Mouse (Mus musculus) midbrain, embryonic 14.5 days (tissue): Measurements from ENCODE around the gene Rgsl1. TPM values are rescaled to one million over a fixed set of nuclear protein-coding genes. Genes with fewer than 3 reads are reported as not detected.
A peak's percentile ranks its signal among the peaks of the same experiment; 100 is the strongest.

Experiments used
- ATAC-seq: fragments of 200-750 bp; cut with Nextera tagmentation; 2 replicates; pipeline ENCODE4 v1.8.0; 2017; ENCODE audit warnings: moderate number of reproducible peaks, moderate library complexity; ENCODE audit not compliant: low FRiP score, low TSS enrichment
- DNase-seq: peaks from one replicate; pipeline ENCODE4 v3.0.0-alpha.2; 2015
- H3K27ac ChIP-seq: fragments of 300-500 bp; sonication (generic); replicated peaks from 2 replicates; pipeline ENCODE4 v1.5.1; 2014; ENCODE audit warnings: mild to moderate bottlenecking, low read depth, low read length, moderate library complexity
- H3K27me3 ChIP-seq: fragments of 300-500 bp; sonication (generic); 2 replicates; pipeline ENCODE4 v1.6.1; 2014; ENCODE audit warnings: low read length, control low read depth, mixed read lengths; ENCODE audit not compliant: control insufficient read depth, insufficient read depth
- H3K36me3 ChIP-seq: fragments of 300-500 bp; sonication (generic); 2 replicates; pipeline ENCODE4 v1.6.1; 2014; ENCODE audit warnings: low read length, control low read depth; ENCODE audit not compliant: control insufficient read depth, insufficient read depth
- H3K4me1 ChIP-seq: fragments of 300-500 bp; sonication (generic); 2 replicates; pipeline ENCODE4 v1.6.1; 2014; ENCODE audit warnings: mild to moderate bottlenecking, antibody characterized with exemption, low read length, control low read depth; ENCODE audit not compliant: control insufficient read depth, insufficient read depth
- H3K4me2 ChIP-seq: fragments of 300-500 bp; sonication (generic); 2 replicates; pipeline ENCODE4 v1.6.1; 2014; ENCODE audit warnings: mild to moderate bottlenecking, low read length, moderate library complexity
- H3K4me3 ChIP-seq: fragments of 300-500 bp; sonication (generic); replicated peaks from 2 replicates; pipeline ENCODE4 v1.5.1; 2014; ENCODE audit warnings: low read depth, low read length
- H3K9ac ChIP-seq: fragments of 300-500 bp; sonication (generic); replicated peaks from 2 replicates; pipeline ENCODE4 v1.6.1; 2014; ENCODE audit warnings: mild to moderate bottlenecking, low read length, moderate library complexity
- H3K9me3 ChIP-seq: fragments of 300-500 bp; sonication (generic); 2 replicates; pipeline ENCODE4 v1.6.1; 2016; ENCODE audit warnings: low read length, control low read depth, mixed read lengths; ENCODE audit not compliant: control insufficient read depth
- WGBS: fragments of 180-500 bp; shearing (Covaris S2); extraction: QIAGEN DNeasy Blood & Tissue Kit; methylation state at CpG from one replicate; pipeline ENCODE4 v1.1.7; 2014; 5-methylcytosine and 5-hydroxymethylcytosine counted together
- polyA plus RNA-seq: library from polyadenylated mRNA; unstranded; fragments of >200 nt; fragmentation: Nextera tagmentation; extraction: Ambion mirVana; gene quantifications from 2 replicates; pipeline ENCODE4 v1.2.1, GENCODE M21; 2014

The Rgsl1 gene
- polyA plus RNA-seq, 1 experiment from 2014 or later = 0.20 TPM

DNA sequence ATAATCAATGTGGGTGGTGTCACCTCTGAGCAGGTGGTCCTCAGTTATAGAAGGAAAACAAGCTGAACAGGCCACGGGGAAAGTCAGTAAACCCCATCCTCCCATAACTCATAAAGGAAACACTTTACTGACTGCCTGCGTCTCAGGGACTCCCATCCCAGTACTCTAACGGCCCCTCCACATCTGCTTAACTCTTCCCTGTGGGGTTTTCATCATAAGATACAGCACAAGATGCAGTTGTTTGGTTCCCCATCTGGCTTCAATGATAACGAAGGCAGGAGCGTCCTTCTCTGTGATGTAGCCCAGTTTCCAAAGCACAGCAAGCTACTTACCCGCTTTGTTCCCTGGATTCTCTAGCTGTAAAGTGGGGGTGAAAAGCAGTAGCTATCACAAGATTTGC is 93.9 kb downstream of the Rgsl1 start:
- H3K4me1 ChIP-seq = peaks cover 31% of the 10 kb centered on the region
- peak overlapping the region; percentile 79 for H3K9ac ChIP-seq
- ATAC-seq (no peak), DNase-seq (peak; percentile 54)
- H3K27ac ChIP-seq = peak overlapping the region; percentile 87
- no peaks in the 10 kb centered on the region for H3K27me3 ChIP-seq
- no peaks in the 10 kb centered on the region for H3K9me3 ChIP-seq
- H3K4me3 ChIP-seq = peak overlapping the region; percentile 46
- H3K36me3 ChIP-seq = peaks cover 13% of the 10 kb centered on the region; the same call in 1 of the 2 replicates
- 33% methylated on average over 6 of the region's 6 CpGs for WGBS
- H3K4me2 ChIP-seq = peak overlapping the region; percentile 70

DNA sequence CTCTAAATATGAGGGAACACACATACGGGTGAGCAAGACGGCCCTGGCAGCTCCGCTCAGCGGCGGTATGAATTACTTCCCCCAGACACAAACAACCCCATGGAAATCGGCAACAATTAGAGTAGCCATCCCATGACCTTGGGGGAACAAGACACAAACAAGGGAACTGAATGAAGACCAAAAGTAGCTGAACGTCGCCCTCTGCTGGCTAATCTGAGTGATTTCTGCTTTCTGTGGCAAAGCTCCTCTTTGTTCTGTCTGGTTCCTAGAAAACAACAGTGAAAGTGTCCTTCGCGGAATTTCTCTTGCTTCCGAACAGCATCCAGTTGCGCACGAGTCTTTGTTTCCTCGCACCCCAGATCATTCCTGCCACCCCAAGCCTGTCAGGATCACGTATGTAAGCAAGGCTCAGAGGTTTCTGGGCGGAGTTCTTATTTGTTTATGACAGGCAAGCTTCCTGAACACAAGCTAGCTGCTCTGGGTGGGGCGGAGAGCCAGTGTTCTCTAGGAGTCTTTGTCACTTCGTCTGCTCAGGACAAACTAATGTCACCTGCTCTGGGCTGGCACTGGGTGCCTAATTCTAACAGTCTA is 94.6 kb downstream of the Rgsl1 start, which contains the start of gene Rnasel:
Gene Rnasel (plus strand): TSS at position 216 of the 591 bp plus-strand sequence.
- peak within 1 kb of the TSS; percentile 87 for H3K27ac ChIP-seq
- peaks cover 27% of the 10 kb centered on the region for H3K4me1 ChIP-seq
- no peaks in the 10 kb centered on the region for H3K9me3 ChIP-seq
- 2% methylated on average over 18 of the region's 18 CpGs for WGBS
- ATAC-seq (peak; percentile 64), DNase-seq (peak; percentile 93)
- H3K4me3 ChIP-seq = peak within 1 kb of the TSS; percentile 46
- no peaks in the 10 kb centered on the region for H3K27me3 ChIP-seq
- peaks cover 7% of the 10 kb centered on the region; the same call in 1 of the 2 replicates for H3K36me3 ChIP-seq
- H3K4me2 ChIP-seq = peak within 1 kb of the TSS; percentile 70
- H3K9ac ChIP-seq = peak within 1 kb of the TSS; percentile 79

GRCm38 (mm10) chr1:153748549-153748948 is 95.4 kb downstream of the Rgsl1 start:
- 6% methylated on average over 1 of the region's 1 CpGs for WGBS
- peak; percentile 72 for DNase-seq
- peaks cover 3% of the 10 kb centered on the region; the same call in 1 of the 2 replicates for H3K36me3 ChIP-seq
- no peak overlapping the region; the same call in 1 of the 2 replicates for H3K9ac ChIP-seq
- H3K27me3 ChIP-seq = no peaks in the 10 kb centered on the region
- peak overlapping the region; percentile 46; the same call in 1 of the 2 replicates for H3K4me3 ChIP-seq
- H3K4me2 ChIP-seq = peak overlapping the region; percentile 70
- H3K27ac ChIP-seq = 0 out of 2 replicates have a peak overlapping the region, but pooled peaks have one; percentile 87
- peaks cover 27% of the 10 kb centered on the region for H3K4me1 ChIP-seq
- ATAC-seq = 0 out of 2 replicates have a peak, but pooled peaks have one; percentile 14
- no peaks in the 10 kb centered on the region for H3K9me3 ChIP-seq

GRCm38 (mm10) chr1:153747861-153748530 is 95.9 kb downstream of the Rgsl1 start:
- Histone ChIP-seq H3K4me2 (peak overlapping the region; percentile 70; the same call in 1 of the 2 replicates), H3K4me1 (peaks cover 27% of the 10 kb centered on the region), H3K9me3 (no peaks in the 10 kb centered on the region), H3K36me3 (0 out of 2 replicates have a peak, but pooled peaks cover 3% of the 10 kb centered on the region), H3K27me3 (no peaks in the 10 kb centered on the region), H3K27ac (0 out of 2 replicates have a peak overlapping the region, but pooled peaks have one; percentile 1), H3K9ac (no peak overlapping the region), H3K4me3 (no peak overlapping the region)
- DNase-seq (no peak), ATAC-seq (no peak)
- WGBS = 75% methylated on average over 12 of the region's 12 CpGs

GRCm38 (mm10) chr1:153746728-153747127 is 97.2 kb downstream of the Rgsl1 start:
- H3K36me3 ChIP-seq = 0 out of 2 replicates have a peak, but pooled peaks cover 3% of the 10 kb centered on the region
- 2% methylated on average over 12 of the region's 12 CpGs for WGBS
- no peak overlapping the region for H3K27ac ChIP-seq
- ATAC-seq = no peak
- H3K9ac ChIP-seq = no peak overlapping the region
- H3K4me1 ChIP-seq = peaks cover 29% of the 10 kb centered on the region
- no peaks in the 10 kb centered on the region for H3K9me3 ChIP-seq
- H3K27me3 ChIP-seq = no peaks in the 10 kb centered on the region
- no peak overlapping the region for H3K4me3 ChIP-seq
- peak; percentile 93 for DNase-seq
- H3K4me2 ChIP-seq = no peak overlapping the region

DNA sequence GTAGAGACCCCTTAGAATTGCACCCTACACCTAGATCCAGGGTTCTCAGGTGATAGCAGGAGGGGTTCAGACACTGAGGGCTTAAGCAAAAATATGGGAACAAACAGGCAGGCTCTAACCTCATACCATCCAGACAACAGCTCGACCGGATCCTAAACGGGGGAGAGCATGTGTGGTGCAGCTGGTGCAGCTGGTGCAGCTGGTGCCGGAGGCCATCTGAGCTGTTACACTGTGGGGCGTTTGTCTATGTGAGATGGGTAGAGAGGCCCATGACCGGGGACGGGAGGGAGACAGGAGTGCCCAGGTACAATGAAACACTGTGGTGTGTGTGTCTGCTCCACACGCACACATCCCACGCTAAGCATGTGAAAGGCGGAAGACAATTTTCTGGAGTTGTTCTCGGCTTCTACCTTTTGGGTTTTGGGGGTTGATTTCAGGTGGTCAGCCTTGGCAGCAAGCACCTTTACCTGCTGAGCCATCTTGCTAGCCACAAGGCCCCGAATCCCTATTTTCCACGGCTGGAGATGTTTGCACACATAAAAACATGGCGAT is 97.7 kb downstream of the Rgsl1 start:
- Histone ChIP-seq H3K4me3 (no peak overlapping the region), H3K9ac (no peak overlapping the region), H3K4me2 (no peak overlapping the region), H3K27me3 (no peaks in the 10 kb centered on the region), H3K27ac (no peak overlapping the region), H3K9me3 (no peaks in the 10 kb centered on the region), H3K36me3 (0 out of 2 replicates have a peak, but pooled peaks cover 3% of the 10 kb centered on the region), H3K4me1 (peaks cover 28% of the 10 kb centered on the region)
- DNase-seq (peak; percentile 54), ATAC-seq (no peak)
- 65% methylated on average over 14 of the region's 14 CpGs for WGBS

DNA sequence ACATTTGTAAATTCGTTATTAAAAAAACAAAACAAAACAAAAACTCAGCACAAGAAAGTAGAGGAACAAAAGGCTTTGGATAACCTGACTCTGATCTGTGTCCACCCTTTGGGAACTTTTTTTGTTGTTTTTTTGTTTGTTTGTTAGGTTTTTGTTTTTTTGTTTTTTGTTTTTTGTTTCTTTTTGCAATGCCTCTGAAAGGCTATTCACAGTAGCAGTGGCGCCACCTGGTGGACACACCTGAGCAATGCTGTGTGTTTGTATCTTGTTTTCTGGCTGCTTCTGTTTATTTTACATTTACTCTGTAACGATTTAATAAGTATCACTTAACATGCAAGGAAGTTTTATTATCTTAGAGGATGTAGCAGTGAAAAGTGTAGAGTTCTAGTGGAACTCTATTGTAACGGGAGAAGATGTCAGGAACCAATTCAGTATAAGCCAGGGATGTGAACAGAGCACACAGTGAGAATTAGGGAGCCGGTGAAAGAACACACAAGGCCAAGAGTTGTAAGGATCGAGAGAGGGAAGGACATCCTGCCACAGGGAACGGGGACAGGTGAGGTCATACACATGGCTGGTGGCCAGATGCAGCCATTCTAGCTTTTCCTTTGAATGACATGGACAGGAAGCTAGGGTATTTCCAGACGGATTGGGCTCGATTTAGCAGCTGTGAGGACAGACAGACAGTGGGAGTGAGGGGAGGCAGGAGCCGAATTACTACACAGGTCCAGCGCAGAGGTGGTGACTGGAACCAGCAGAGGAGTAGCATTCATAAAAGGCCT is 101.4 kb downstream of the Rgsl1 start:
- WGBS = 63% methylated on average over 11 of the region's 11 CpGs
- H3K9ac ChIP-seq = peak overlapping the region; percentile 14; the same call in 1 of the 2 replicates
- ATAC-seq = no peak

More for the DNA sequence above, 101.4 kb downstream of the Rgsl1 start:
- H3K27me3 ChIP-seq = peaks cover 2% of the 10 kb centered on the region
- H3K36me3 ChIP-seq = 0 out of 2 replicates have a peak, but pooled peaks cover 3% of the 10 kb centered on the region
- peak overlapping the region; percentile 81 for H3K4me2 ChIP-seq
- peaks cover 28% of the 10 kb centered on the region for H3K4me1 ChIP-seq
- peak overlapping the region; percentile 41 for H3K4me3 ChIP-seq
- H3K27ac ChIP-seq = no peak overlapping the region
- no peaks in the 10 kb centered on the region for H3K9me3 ChIP-seq
- peak; percentile 92 for DNase-seq
